In the genomic region with DNA sequence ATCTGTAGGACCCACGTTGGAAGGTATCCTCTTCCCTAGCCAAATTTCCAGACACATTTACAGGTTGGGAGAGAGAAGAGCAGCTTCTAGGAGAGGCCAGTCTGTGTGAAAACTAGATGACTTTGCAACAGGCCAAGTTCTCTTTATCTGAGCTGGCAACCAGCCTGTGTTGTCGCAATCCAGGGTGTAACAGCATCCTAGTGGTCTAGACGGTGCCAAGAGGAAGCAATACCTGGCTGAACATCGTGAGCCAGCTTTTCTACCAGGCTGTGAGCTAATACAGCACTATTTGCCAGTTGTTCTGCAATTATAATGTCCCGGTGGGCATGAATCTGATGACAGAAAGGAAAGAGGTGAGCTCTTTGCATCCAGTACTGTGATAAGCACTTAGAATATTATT, we compare ENCODE assay signal across 11 mouse cellular contexts.
DNase-seq lines count a peak whose midpoint lies in the region; ATAC-seq and TF ChIP-seq lines count a peak whose summit lies in the region.
"Had no signal": no experiment of that assay in that cellular context is flagged by ENCODE, and none has a peak within 500 bp of the region (broad histone marks: within the 10 kb centered on the region; RNA-seq: fewer than 3 reads in every experiment).

No protein-coding gene starts in this region.

- H3K4me2 ChIP-seq in heart, embryonic 12.5 days, result no peak overlapping the region
- H3K4me2 ChIP-seq: embryonic facial prominence, embryonic 15.5 days; hindbrain, embryonic 15.5 days; lung, embryonic 15.5 days had no signal

- TF ChIP-seq POLR2A in heart, adult 2 months (IDR thresholded peaks at IDR 0.05; ENCODE audit: insufficient read depth, low read depth, low read length), result no peak

- intact Hi-C loops in heart, adult 2 months (cut with DNase I), result no loop called here
- intact Hi-C loops in left cerebral cortex, adult 2 months (cut with DNase I), result no loop called here

- H3K4me1 ChIP-seq in heart, adult 2 months (ENCODE audit: control insufficient read depth, insufficient read depth, low read length), result no peaks in the 10 kb centered on the region; the same call in 1 of the 2 replicates
- H3K4me1 ChIP-seq in heart, embryonic 12.5 days (replicated peaks), result no peaks in the 10 kb centered on the region
- H3K4me1 ChIP-seq: embryonic facial prominence, embryonic 15.5 days; hindbrain, embryonic 15.5 days; lung, embryonic 15.5 days had no signal

- H3K79me2 ChIP-seq in heart, adult 2 months (replicated peaks; ENCODE audit: control insufficient read depth, insufficient read depth, low read length), result no peaks in the 10 kb centered on the region

- no peak overlapping the region for H3K9ac ChIP-seq in heart, adult 2 months (ENCODE audit: low read depth, low read length)
- no peak overlapping the region for H3K9ac ChIP-seq in heart, embryonic 12.5 days
- H3K9ac ChIP-seq: embryonic facial prominence, embryonic 15.5 days; hindbrain, embryonic 15.5 days; lung, embryonic 15.5 days had no signal

- H3K4me3 ChIP-seq in heart, adult 2 months, result no peak overlapping the region
- H3K4me3 ChIP-seq in heart, embryonic 12.5 days, result no peak overlapping the region
- H3K4me3 ChIP-seq in left cerebral cortex, adult 2 months, result no peak overlapping the region
- H3K4me3 ChIP-seq: embryonic facial prominence, embryonic 15.5 days; hindbrain, embryonic 15.5 days; lung, embryonic 15.5 days had no signal

- no peaks in the 10 kb centered on the region for H3K36me3 ChIP-seq in heart, adult 2 months (ENCODE audit: control insufficient read depth, insufficient read depth, low read length)
- H3K36me3 ChIP-seq in heart, embryonic 12.5 days, result no peaks in the 10 kb centered on the region
- H3K36me3 ChIP-seq: embryonic facial prominence, embryonic 15.5 days; hindbrain, embryonic 15.5 days; lung, embryonic 15.5 days had no signal

- no peak for TF ChIP-seq CTCF in heart, adult 2 months (IDR thresholded peaks at IDR 0.05)
- TF ChIP-seq CTCF in left cerebral cortex, adult 2 months (IDR thresholded peaks at IDR 0.05), result no peak

- H3K9me3 ChIP-seq in heart, embryonic 12.5 days (replicated peaks), result no peaks in the 10 kb centered on the region
- H3K9me3 ChIP-seq: embryonic facial prominence, embryonic 15.5 days; hindbrain, embryonic 15.5 days; lung, embryonic 15.5 days had no signal

- no peak for ATAC-seq in heart, embryonic 12.5 days (ENCODE audit: insufficient number of reproducible peaks, low FRiP score)

- no peak for TF ChIP-seq EP300 in heart, adult 2 months (IDR thresholded peaks at IDR 0.05; ENCODE audit: insufficient read depth, low read depth, low read length)

- H3K27me3 ChIP-seq in heart, adult 2 months (ENCODE audit: control insufficient read depth, insufficient read depth, low read length), result no peaks in the 10 kb centered on the region
- H3K27me3 ChIP-seq in heart, embryonic 12.5 days (replicated peaks), result no peaks in the 10 kb centered on the region
- H3K27me3 ChIP-seq: embryonic facial prominence, embryonic 15.5 days; hindbrain, embryonic 15.5 days; lung, embryonic 15.5 days had no signal

- no peak overlapping the region for H3K27ac ChIP-seq in heart, adult 2 months
- H3K27ac ChIP-seq in heart, embryonic 12.5 days (ENCODE audit: poor library complexity, severe bottlenecking), result no peak overlapping the region
- no peak overlapping the region for H3K27ac ChIP-seq in left cerebral cortex, adult 2 months
- H3K27ac ChIP-seq: embryonic facial prominence, embryonic 15.5 days; hindbrain, embryonic 15.5 days; lung, embryonic 15.5 days had no signal

- WGBS in heart, adult 2 months, result 26% methylated on average over 5 of the region's 5 CpGs
- 59% methylated on average over 5 of the region's 5 CpGs for WGBS in heart, embryonic 12.5 days
- 22% methylated on average over 5 of the region's 5 CpGs for WGBS in large intestine, adult 2 months

- peak; percentile 31 to 68 for DNase-seq in heart, adult 2 months
- DNase-seq in urinary bladder, postnatal 25 days (ENCODE audit: low spot score), result peak; percentile 32
- DNase-seq in urinary bladder, postnatal 10 days (ENCODE audit: low spot score), result no peak
- DNase-seq in large intestine, adult 2 months (ENCODE audit: low read depth, low spot score), result peak; percentile 24
- DNase-seq in left cerebral cortex, adult 8-10 months (ENCODE audit: low spot score in 2 of 2), result no peak
- DNase-seq in kidney, postnatal 10 days, result no peak
- no peak for DNase-seq in left cerebral cortex, adult 2 months (ENCODE audit: extremely low spot score in 1 of 2, low spot score in 2 of 2)

Comparison
In these comparisons a context has a peak if more than half of its experiments do, and no peak if none do; other contexts are left out.
1. DNase-seq: peak in heart, adult 2 months (2 of 2), urinary bladder, postnatal 25 days (single experiment) and large intestine, adult 2 months (single experiment); none in urinary bladder, postnatal 10 days (single experiment), left cerebral cortex, adult 8-10 months (0 of 2), kidney, postnatal 10 days (single experiment) and left cerebral cortex, adult 2 months (0 of 2).